Mouse (Mus musculus): ENCODE data around the gene Opcml. TPM values are rescaled to one million over a fixed set of nuclear protein-coding genes. Genes with fewer than 3 reads are reported as not detected.

The Opcml gene
- polyA plus RNA-seq, 1 experiment from 2014 or later: 6.1 TPM

- no peak overlapping the region for H3K27ac ChIP-seq (ENCODE audit: low read length)
- no peaks in the 10 kb centered on the region for H3K4me1 ChIP-seq (ENCODE audit: control insufficient read depth, insufficient read depth, low read length)
- H3K9me3 ChIP-seq (replicated peaks; ENCODE audit: control insufficient read depth, low read length): no peaks in the 10 kb centered on the region
- 86% methylated on average over 4 of the region's 4 CpGs for WGBS
- H3K4me2 ChIP-seq (ENCODE audit: low read depth, low read length): no peak overlapping the region
- H3K4me3 ChIP-seq (ENCODE audit: low read length): no peak overlapping the region
- no peak overlapping the region for H3K9ac ChIP-seq (ENCODE audit: low read length)
- H3K27me3 ChIP-seq (ENCODE audit: control insufficient read depth, insufficient read depth, low read length): no peaks in the 10 kb centered on the region
- ATAC-seq (replicated peaks; ENCODE audit: extremely low read depth, insufficient read depth, low FRiP score): no peak
- H3K36me3 ChIP-seq (ENCODE audit: control insufficient read depth, insufficient read depth): no peaks in the 10 kb centered on the region
Observed at GRCm38 (mm10) chr9:28535006-28535405, 744.4 kb downstream of the Opcml start.

GRCm38 (mm10) chr9:28536637-28537036, 746.1 kb downstream of the Opcml start:
- Histone ChIP-seq H3K4me3 (ENCODE audit: low read length) (no peak overlapping the region), H3K27ac (ENCODE audit: low read length) (no peak overlapping the region), H3K36me3 (ENCODE audit: control insufficient read depth, insufficient read depth) (no peaks in the 10 kb centered on the region), H3K27me3 (ENCODE audit: control insufficient read depth, insufficient read depth, low read length) (no peaks in the 10 kb centered on the region), H3K9me3 (replicated peaks; ENCODE audit: control insufficient read depth, low read length) (no peaks in the 10 kb centered on the region), H3K4me2 (ENCODE audit: low read depth, low read length) (no peak overlapping the region), H3K4me1 (ENCODE audit: control insufficient read depth, insufficient read depth, low read length) (no peaks in the 10 kb centered on the region), H3K9ac (ENCODE audit: low read length) (no peak overlapping the region)
- 0 out of 2 replicates have a peak, but pooled peaks have one; percentile 49 for ATAC-seq (replicated peaks; ENCODE audit: extremely low read depth, insufficient read depth, low FRiP score)
- 47% methylated on average over 4 of the region's 4 CpGs for WGBS

GRCm38 (mm10) chr9:28548189-28548588, 757.6 kb downstream of the Opcml start:
- Histone ChIP-seq H3K4me3 (ENCODE audit: low read length) (no peak overlapping the region), H3K9ac (ENCODE audit: low read length) (no peak overlapping the region), H3K4me1 (ENCODE audit: control insufficient read depth, insufficient read depth, low read length) (0 out of 2 replicates have a peak, but pooled peaks cover 2% of the 10 kb centered on the region), H3K27me3 (ENCODE audit: control insufficient read depth, insufficient read depth, low read length) (no peaks in the 10 kb centered on the region), H3K27ac (ENCODE audit: low read length) (no peak overlapping the region), H3K36me3 (ENCODE audit: control insufficient read depth, insufficient read depth) (no peaks in the 10 kb centered on the region), H3K9me3 (replicated peaks; ENCODE audit: control insufficient read depth, low read length) (no peaks in the 10 kb centered on the region), H3K4me2 (ENCODE audit: low read depth, low read length) (peak overlapping the region; percentile 5; the same call in 1 of the 2 replicates)
- 23% methylated on average over 9 of the region's 9 CpGs for WGBS
- ATAC-seq (replicated peaks; ENCODE audit: extremely low read depth, insufficient read depth, low FRiP score): no peak

GRCm38 (mm10) chr9:28552387-28553182, 762.0 kb downstream of the Opcml start:
- no peak for ATAC-seq (replicated peaks; ENCODE audit: extremely low read depth, insufficient read depth, low FRiP score)
- Histone ChIP-seq H3K9ac (ENCODE audit: low read length) (no peak overlapping the region), H3K36me3 (ENCODE audit: control insufficient read depth, insufficient read depth) (no peaks in the 10 kb centered on the region), H3K27ac (ENCODE audit: low read length) (no peak overlapping the region), H3K27me3 (ENCODE audit: control insufficient read depth, insufficient read depth, low read length) (no peaks in the 10 kb centered on the region), H3K4me2 (ENCODE audit: low read depth, low read length) (no peak overlapping the region), H3K9me3 (replicated peaks; ENCODE audit: control insufficient read depth, low read length) (no peaks in the 10 kb centered on the region), H3K4me1 (ENCODE audit: control insufficient read depth, insufficient read depth, low read length) (0 out of 2 replicates have a peak, but pooled peaks cover 2% of the 10 kb centered on the region), H3K4me3 (ENCODE audit: low read length) (no peak overlapping the region)
- WGBS: 60% methylated on average over 1 of the region's 1 CpGs

- Histone ChIP-seq H3K27me3 (ENCODE audit: control insufficient read depth, insufficient read depth, low read length) (no peaks in the 10 kb centered on the region), H3K9ac (ENCODE audit: low read length) (no peak overlapping the region), H3K27ac (ENCODE audit: low read length) (no peak overlapping the region), H3K36me3 (ENCODE audit: control insufficient read depth, insufficient read depth) (no peaks in the 10 kb centered on the region), H3K4me2 (ENCODE audit: low read depth, low read length) (no peak overlapping the region), H3K4me3 (ENCODE audit: low read length) (no peak overlapping the region), H3K9me3 (replicated peaks; ENCODE audit: control insufficient read depth, low read length) (no peaks in the 10 kb centered on the region), H3K4me1 (ENCODE audit: control insufficient read depth, insufficient read depth, low read length) (no peaks in the 10 kb centered on the region)
- ATAC-seq (replicated peaks; ENCODE audit: extremely low read depth, insufficient read depth, low FRiP score): no peak
- 74% methylated on average over 2 of the region's 2 CpGs for WGBS
Observed at GRCm38 (mm10) chr9:28558628-28559027, 768.1 kb downstream of the Opcml start.

GRCm38 (mm10) chr9:28561761-28562160, 771.2 kb downstream of the Opcml start:
- Histone ChIP-seq H3K27me3 (ENCODE audit: control insufficient read depth, insufficient read depth, low read length) (no peaks in the 10 kb centered on the region), H3K36me3 (ENCODE audit: control insufficient read depth, insufficient read depth) (no peaks in the 10 kb centered on the region), H3K4me1 (ENCODE audit: control insufficient read depth, insufficient read depth, low read length) (no peaks in the 10 kb centered on the region), H3K27ac (ENCODE audit: low read length) (no peak overlapping the region), H3K4me3 (ENCODE audit: low read length) (no peak overlapping the region), H3K9me3 (replicated peaks; ENCODE audit: control insufficient read depth, low read length) (no peaks in the 10 kb centered on the region), H3K4me2 (ENCODE audit: low read depth, low read length) (no peak overlapping the region), H3K9ac (ENCODE audit: low read length) (no peak overlapping the region)
- ATAC-seq (replicated peaks; ENCODE audit: extremely low read depth, insufficient read depth, low FRiP score): no peak
- WGBS: 65% methylated on average over 6 of the region's 6 CpGs

GRCm38 (mm10) chr9:28563066-28563683, 772.6 kb downstream of the Opcml start:
- Histone ChIP-seq H3K9ac (ENCODE audit: low read length) (no peak overlapping the region), H3K27me3 (ENCODE audit: control insufficient read depth, insufficient read depth, low read length) (no peaks in the 10 kb centered on the region), H3K9me3 (replicated peaks; ENCODE audit: control insufficient read depth, low read length) (no peaks in the 10 kb centered on the region), H3K4me1 (ENCODE audit: control insufficient read depth, insufficient read depth, low read length) (no peaks in the 10 kb centered on the region), H3K4me3 (ENCODE audit: low read length) (no peak overlapping the region), H3K4me2 (ENCODE audit: low read depth, low read length) (no peak overlapping the region), H3K27ac (ENCODE audit: low read length) (no peak overlapping the region), H3K36me3 (ENCODE audit: control insufficient read depth, insufficient read depth) (no peaks in the 10 kb centered on the region)
- 36% methylated on average over 14 of the region's 14 CpGs for WGBS
- ATAC-seq (replicated peaks; ENCODE audit: extremely low read depth, insufficient read depth, low FRiP score): no peak

GRCm38 (mm10) chr9:28569041-28569522, 778.5 kb downstream of the Opcml start:
- Histone ChIP-seq H3K9ac (ENCODE audit: low read length) (no peak overlapping the region), H3K27ac (ENCODE audit: low read length) (no peak overlapping the region), H3K4me1 (ENCODE audit: control insufficient read depth, insufficient read depth, low read length) (peaks cover 11% of the 10 kb centered on the region), H3K9me3 (replicated peaks; ENCODE audit: control insufficient read depth, low read length) (no peaks in the 10 kb centered on the region), H3K27me3 (ENCODE audit: control insufficient read depth, insufficient read depth, low read length) (no peaks in the 10 kb centered on the region), H3K4me3 (ENCODE audit: low read length) (no peak overlapping the region), H3K4me2 (ENCODE audit: low read depth, low read length) (no peak overlapping the region), H3K36me3 (ENCODE audit: control insufficient read depth, insufficient read depth) (no peaks in the 10 kb centered on the region)
- peak; percentile 41 for ATAC-seq (replicated peaks; ENCODE audit: extremely low read depth, insufficient read depth, low FRiP score)
- 7% methylated on average over 8 of the region's 8 CpGs for WGBS

GRCm38 (mm10) chr9:28569776-28570175, 779.2 kb downstream of the Opcml start:
- Histone ChIP-seq H3K4me1 (ENCODE audit: control insufficient read depth, insufficient read depth, low read length) (peaks cover 11% of the 10 kb centered on the region), H3K4me3 (ENCODE audit: low read length) (no peak overlapping the region), H3K9ac (ENCODE audit: low read length) (no peak overlapping the region), H3K27ac (ENCODE audit: low read length) (no peak overlapping the region), H3K36me3 (ENCODE audit: control insufficient read depth, insufficient read depth) (no peaks in the 10 kb centered on the region), H3K9me3 (replicated peaks; ENCODE audit: control insufficient read depth, low read length) (no peaks in the 10 kb centered on the region), H3K4me2 (ENCODE audit: low read depth, low read length) (no peak overlapping the region), H3K27me3 (ENCODE audit: control insufficient read depth, insufficient read depth, low read length) (no peaks in the 10 kb centered on the region)
- WGBS: 31% methylated on average over 2 of the region's 2 CpGs
- ATAC-seq (replicated peaks; ENCODE audit: extremely low read depth, insufficient read depth, low FRiP score): no peak

Measured in heart, embryonic 16.5 days (tissue).